Mouse (Mus musculus) bone marrow, adult 2 months (tissue): ENCODE data around the gene Zbtb32.

Experiments used
- CTCF ChIP-seq: fragments of 200-500 bp; IDR thresholded peaks from 2 replicates; pipeline ENCODE4 v1.5.1; 2011; ENCODE audit warnings: low read length, control low read depth; ENCODE audit not compliant: control insufficient read depth, insufficient read depth
- POLR2A ChIP-seq: fragments of 200-500 bp; IDR thresholded peaks from 2 replicates; pipeline ENCODE4 v1.6.1; 2011; ENCODE audit warnings: low read depth, mild to moderate bottlenecking, control low read depth, low read length, borderline replicate concordance; ENCODE audit not compliant: control insufficient read depth

DNA sequence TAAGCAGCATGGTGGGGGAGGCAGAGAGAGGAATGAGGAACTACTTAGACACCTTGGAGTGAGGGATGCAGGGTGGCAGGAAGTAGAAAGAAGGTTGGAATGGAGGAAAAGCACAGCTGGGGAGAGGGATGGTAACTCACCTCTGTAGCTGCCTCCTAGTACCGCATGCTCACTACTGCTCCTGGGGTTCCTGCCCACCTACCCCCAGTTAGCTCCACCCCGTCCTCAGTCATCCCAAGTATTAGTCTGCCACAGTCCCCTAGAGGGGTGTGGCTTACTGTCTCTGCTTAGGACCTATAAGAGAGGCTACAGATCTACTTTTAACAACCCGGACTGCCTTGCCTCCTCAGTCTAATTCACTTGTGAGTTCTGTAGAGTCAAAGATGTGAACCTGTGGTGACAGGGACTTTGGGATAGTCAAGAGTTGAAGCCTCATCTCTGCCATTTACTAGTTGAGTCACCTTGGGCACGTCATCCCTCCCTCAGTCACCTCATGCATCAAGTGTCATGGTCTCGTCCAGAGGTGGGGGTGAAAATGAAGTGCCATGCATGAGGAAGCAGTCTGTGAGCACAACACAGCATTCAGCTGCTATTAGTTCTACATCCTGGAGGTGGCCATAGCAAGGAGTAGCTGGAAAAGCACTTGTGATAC lies 5.8 kb downstream of the Zbtb32 start:
- TF ChIP-seq POLR2A (no peak), CTCF (no peak)
